Comparison of ENCODE assay signal across 8 mouse cellular contexts in the genomic region with DNA sequence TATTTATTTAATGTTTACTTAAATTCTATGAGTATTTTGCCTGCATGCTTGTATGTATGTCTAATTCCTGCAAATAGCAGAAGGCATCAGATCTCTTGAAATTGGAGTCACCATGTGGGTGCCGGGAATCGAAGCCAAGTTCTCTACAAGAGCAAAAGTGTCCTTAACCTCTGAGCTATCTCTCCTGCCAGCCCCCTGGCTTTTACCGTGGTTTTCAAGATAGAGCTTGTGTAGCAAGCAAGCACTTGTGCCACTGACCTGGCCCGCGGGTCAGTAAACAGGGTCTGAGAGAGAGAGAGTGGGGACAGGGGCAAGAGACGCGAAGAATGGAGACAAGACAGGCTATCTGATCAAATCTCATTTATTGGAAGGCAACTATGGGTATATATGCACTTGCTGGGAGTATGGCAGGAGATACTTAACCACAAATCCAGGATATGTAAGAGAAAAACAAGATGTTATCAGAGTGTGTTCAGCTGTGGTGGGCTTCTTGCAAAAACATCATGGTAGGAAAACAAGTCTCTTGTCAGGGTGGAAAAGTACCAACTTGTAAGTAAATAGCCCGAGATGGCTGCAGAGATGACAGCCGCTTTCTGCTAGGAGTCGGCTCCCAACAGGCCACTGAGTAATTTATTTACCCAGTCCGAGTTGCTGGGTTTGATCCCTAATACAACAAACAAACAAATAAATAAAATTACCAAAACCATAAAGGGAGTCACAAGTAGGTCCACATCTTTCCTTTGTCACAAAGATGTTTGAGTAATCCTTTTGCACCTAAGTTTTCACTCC. TPM values are rescaled to one million over a fixed set of nuclear protein-coding genes. Genes with fewer than 3 reads are reported as not detected.
A peak's percentile ranks its signal among the peaks of the same experiment; 100 is the strongest.
DNase-seq lines count a peak whose midpoint lies in the region; ATAC-seq and TF ChIP-seq lines count a peak whose summit lies in the region.

No protein-coding gene starts in this region.

- peaks cover 8% of the 10 kb centered on the region for H3K4me1 ChIP-seq in testis, adult 2 months (ENCODE audit: control insufficient read depth, insufficient read depth, low read length)
- H3K4me1 ChIP-seq in liver, embryonic 13.5 days (replicated peaks) = peaks cover 31% of the 10 kb centered on the region

- peak overlapping the region; percentile 92 for H3K4me2 ChIP-seq in liver, embryonic 13.5 days

- DNase-seq in adrenal gland, postnatal 14 days = peak; percentile 8
- DNase-seq in adrenal gland, adult 2 months = no peak
- DNase-seq in testis, postnatal 10 days (ENCODE audit: low spot score) = no peak
- no peak for DNase-seq in liver, embryonic 13.5 days
- DNase-seq in urinary bladder, postnatal 25 days (ENCODE audit: low spot score) = no peak
- DNase-seq in layer of hippocampus, postnatal 36 days = no peak
- no peak for DNase-seq in layer of hippocampus, adult 11-12 months (ENCODE audit: low spot score)

- H3K9ac ChIP-seq in liver, embryonic 13.5 days = peak overlapping the region; percentile 91

- TF ChIP-seq POLR2A in testis, adult 2 months (IDR thresholded peaks at IDR 0.05; ENCODE audit: control insufficient read depth, low read depth, low read length) = no peak

- H3K27me3 ChIP-seq in testis, adult 2 months (ENCODE audit: control insufficient read depth, insufficient read depth, low read length) = no peaks in the 10 kb centered on the region
- no peaks in the 10 kb centered on the region for H3K27me3 ChIP-seq in liver, embryonic 13.5 days

- no peaks in the 10 kb centered on the region for H3K9me3 ChIP-seq in liver, embryonic 13.5 days (replicated peaks)

- H3K36me3 ChIP-seq in testis, adult 2 months (ENCODE audit: control insufficient read depth, insufficient read depth, low read length) = no peaks in the 10 kb centered on the region
- H3K36me3 ChIP-seq in liver, embryonic 13.5 days = peaks cover 23% of the 10 kb centered on the region

- H3K27ac ChIP-seq in testis, adult 2 months (ENCODE audit: control insufficient read depth, insufficient read depth, low read depth, low read length) = no peak overlapping the region
- H3K27ac ChIP-seq in liver, embryonic 13.5 days = no peak overlapping the region; the same call in 1 of the 2 replicates

- no peak for TF ChIP-seq CTCF in testis, adult 2 months (IDR thresholded peaks at IDR 0.05; ENCODE audit: control insufficient read depth, insufficient read depth, insufficient replicate concordance, low read depth, low read length)

- H3K4me3 ChIP-seq in testis, adult 2 months (ENCODE audit: control insufficient read depth, low read depth, low read length) = peak overlapping the region; percentile 96
- peak overlapping the region; percentile 99 for H3K4me3 ChIP-seq in liver, embryonic 13.5 days (replicated peaks)

- WGBS in liver, embryonic 13.5 days (ENCODE audit: insufficient replicate concordance) = 24% methylated on average over 11 of the region's 11 CpGs

- no peak; the same call in none of the 2 replicates for ATAC-seq in liver, embryonic 13.5 days (ENCODE audit: low read depth)

RNA-seq across cellular contexts. Expression of gene Zbtb17, which starts 0.6 kb away (rescaled TPM):
- 17.0 and 19.4 TPM in 2 replicates for total RNA-seq in adrenal gland, postnatal 14 days (2021)
- total RNA-seq in adrenal gland, adult 2 months (2021) = 10 to 100 TPM; 15.8 to 18.7 TPM
- polyA plus RNA-seq in adrenal gland, adult 2 months (2012; rRNA removed) = 26.5 and 34.4 TPM in 2 replicates
- polyA plus RNA-seq in testis, adult 2 months (2012; rRNA removed) = 24.6 and 28.4 TPM in 2 replicates
- polyA plus RNA-seq in liver, embryonic 13.5 days (2015; fragmentation: Nextera tagmentation; extraction: Ambion mirVana) = 9.5 and 11.4 TPM in 2 replicates
- total RNA-seq in layer of hippocampus, postnatal 36 days (2021) = 10 to 100 TPM; 34.1 to 34.9 TPM

RNA-seq across cellular contexts. Expression of gene Srarp, which starts 7.9 kb away (rescaled TPM):
- total RNA-seq in adrenal gland, postnatal 14 days (2021) = not detected in 2 replicates
- total RNA-seq in adrenal gland, adult 2 months (2021) = under 1 TPM; 0.32 to 0.55 TPM
- polyA plus RNA-seq in adrenal gland, adult 2 months (2012; rRNA removed) = 0.22 TPM in 1 of 2 replicates, not detected in the other
- 0.67 TPM in 2 replicates for polyA plus RNA-seq in testis, adult 2 months (2012; rRNA removed)
- polyA plus RNA-seq in liver, embryonic 13.5 days (2015; fragmentation: Nextera tagmentation; extraction: Ambion mirVana) = not detected in 2 replicates
- total RNA-seq in layer of hippocampus, postnatal 36 days (2021) = 1 to 10 TPM; 4.7 to 5.1 TPM

RNA-seq across cellular contexts. Expression of gene Hspb7, which starts 23.3 kb away (rescaled TPM):
- total RNA-seq in adrenal gland, postnatal 14 days (2021) = 0.19 and 1.5 TPM in 2 replicates
- 1 to 10 TPM in 1 of 2 experiments, under 1 TPM in 1; 0.26 to 1.1 TPM for total RNA-seq in adrenal gland, adult 2 months (2021)
- polyA plus RNA-seq in adrenal gland, adult 2 months (2012; rRNA removed) = 1.1 and 1.2 TPM in 2 replicates
- 24.6 and 24.7 TPM in 2 replicates for polyA plus RNA-seq in testis, adult 2 months (2012; rRNA removed)
- 0.03 and 0.23 TPM in 2 replicates for polyA plus RNA-seq in liver, embryonic 13.5 days (2015; fragmentation: Nextera tagmentation; extraction: Ambion mirVana)
- total RNA-seq in layer of hippocampus, postnatal 36 days (2021) = not detected

RNA-seq across cellular contexts. Expression of gene Clcnkb, which starts 28.0 kb away (rescaled TPM):
- total RNA-seq in adrenal gland, postnatal 14 days (2021) = not detected in 2 replicates
- not detected for total RNA-seq in adrenal gland, adult 2 months (2021)
- polyA plus RNA-seq in adrenal gland, adult 2 months (2012; rRNA removed) = not detected in 2 replicates
- polyA plus RNA-seq in testis, adult 2 months (2012; rRNA removed) = 0.68 and 1.2 TPM in 2 replicates
- not detected in 2 replicates for polyA plus RNA-seq in liver, embryonic 13.5 days (2015; fragmentation: Nextera tagmentation; extraction: Ambion mirVana)
- total RNA-seq in layer of hippocampus, postnatal 36 days (2021) = not detected

RNA-seq across cellular contexts. Expression of gene Clcnka, which starts 45.3 kb away (rescaled TPM):
- not detected in 2 replicates for total RNA-seq in adrenal gland, postnatal 14 days (2021)
- not detected for total RNA-seq in adrenal gland, adult 2 months (2021)
- 0.04 and 0.07 TPM in 2 replicates for polyA plus RNA-seq in adrenal gland, adult 2 months (2012; rRNA removed)
- polyA plus RNA-seq in testis, adult 2 months (2012; rRNA removed) = 0.14 and 1.3 TPM in 2 replicates
- not detected in 2 replicates for polyA plus RNA-seq in liver, embryonic 13.5 days (2015; fragmentation: Nextera tagmentation; extraction: Ambion mirVana)
- total RNA-seq in layer of hippocampus, postnatal 36 days (2021) = not detected
